Mouse (Mus musculus) small intestine, adult 2 months (tissue): ENCODE data around the gene Klhl30.

Experiments
- CTCF ChIP-seq: fragments of 200-500 bp; IDR thresholded peaks from 2 replicates; pipeline ENCODE4 v1.5.1; 2012; ENCODE audit warnings: low read depth, mild to moderate bottlenecking, control low read depth, inconsistent platforms, low read length, moderate library complexity, mixed read lengths; ENCODE audit not compliant: insufficient replicate concordance, insufficient read length; ENCODE audit errors: extremely low read depth
- POLR2A ChIP-seq: fragments of 200-500 bp; IDR thresholded peaks from 2 replicates; pipeline ENCODE4 v1.6.1; 2012; ENCODE audit warnings: low read depth, mild to moderate bottlenecking, control low read depth, inconsistent platforms, low read length, moderate library complexity

- TF ChIP-seq POLR2A = no peak
- no peak for TF ChIP-seq CTCF
Observed at GRCm38 (mm10) chr1:91333582-91333981, 17.2 kb upstream of the Klhl30 start.
